Mouse (Mus musculus) erythroblast, embryonic 14.5 days (primary cell): Measurements from ENCODE around the gene Tenm2.

Experiments used
- GATA1 ChIP-seq: IDR thresholded peaks from 2 replicates; pipeline ENCODE4 v1.6.1; 2012; ENCODE audit warnings: low read length, inconsistent platforms, mixed read lengths
- TAL1 ChIP-seq: IDR thresholded peaks from 3 replicates; pipeline ENCODE4 v1.6.1; 2012; ENCODE audit warnings: low read length, inconsistent platforms, mixed read lengths

DNA sequence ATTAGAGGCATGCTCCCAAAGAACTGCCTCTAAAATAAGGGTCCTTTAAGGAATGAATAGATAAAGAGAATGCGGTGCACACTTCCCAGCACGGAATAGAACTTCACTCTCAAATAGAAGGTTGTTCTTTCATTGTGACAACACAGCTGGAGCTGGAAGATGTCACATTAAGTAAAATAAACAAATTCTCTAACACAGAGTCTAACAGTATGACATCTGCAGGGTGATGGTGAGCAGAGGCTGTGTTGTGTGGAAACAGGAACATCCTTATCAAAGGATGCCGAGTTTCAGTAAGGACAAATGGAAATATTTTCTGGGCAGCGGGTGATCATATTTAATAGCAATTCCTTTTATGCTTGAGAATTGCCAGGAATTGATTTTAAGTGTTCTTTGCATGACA lies 897.3 kb downstream of the Tenm2 start:
- TF ChIP-seq TAL1 = no peak
- no peak for TF ChIP-seq GATA1
